Mouse (Mus musculus) limb, embryonic 13.5 days (tissue): ENCODE results near the gene Klk8. TPM values are rescaled to one million over a fixed set of nuclear protein-coding genes. Genes with fewer than 3 reads are reported as not detected.

Source experiments
- ATAC-seq: fragments of 200-750 bp; cut with Nextera tagmentation; 2 replicates; pipeline ENCODE4 v1.8.0; 2017; ENCODE audit warnings: low read depth, moderate number of reproducible peaks, moderate TSS enrichment; ENCODE audit not compliant: low FRiP score
- H3K27ac ChIP-seq: fragments of 300-500 bp; sonication (generic); 2 replicates; pipeline ENCODE4 v1.5.1; 2015; ENCODE audit warnings: inconsistent platforms, mild to moderate bottlenecking, moderate library complexity
- H3K27me3 ChIP-seq: fragments of 300-500 bp; sonication (generic); 2 replicates; pipeline ENCODE4 v1.6.1; 2015; ENCODE audit warnings: mild to moderate bottlenecking, inconsistent platforms
- H3K36me3 ChIP-seq: fragments of 300-500 bp; sonication (generic); 2 replicates; pipeline ENCODE4 v1.6.1; 2015; ENCODE audit warnings: inconsistent platforms, mild to moderate bottlenecking, moderate library complexity
- H3K4me1 ChIP-seq: fragments of 300-500 bp; sonication (generic); 2 replicates; pipeline ENCODE4 v1.6.1; 2015; ENCODE audit warnings: inconsistent platforms
- H3K4me2 ChIP-seq: fragments of 300-500 bp; sonication (generic); replicated peaks from 2 replicates; pipeline ENCODE4 v1.6.1; 2015; ENCODE audit warnings: inconsistent platforms, mild to moderate bottlenecking, moderate library complexity
- H3K4me3 ChIP-seq: fragments of 300-500 bp; sonication (generic); 2 replicates; pipeline ENCODE4 v1.5.1; 2015; ENCODE audit warnings: moderate library complexity, mild to moderate bottlenecking, inconsistent platforms
- H3K9ac ChIP-seq: fragments of 300-500 bp; sonication (generic); 2 replicates; pipeline ENCODE4 v1.6.1; 2015; ENCODE audit warnings: mild to moderate bottlenecking, inconsistent platforms
- H3K9me3 ChIP-seq: fragments of 300-500 bp; sonication (generic); 2 replicates; pipeline ENCODE4 v1.6.1; 2016; ENCODE audit warnings: inconsistent platforms
- WGBS: fragments of 180-500 bp; shearing (Covaris S2); methylation state at CpG from one replicate; pipeline ENCODE4 v1.1.7; 2015; 5-methylcytosine and 5-hydroxymethylcytosine counted together
- polyA plus RNA-seq: library from polyadenylated mRNA; unstranded; fragments of >200 nt; fragmentation: Nextera tagmentation; extraction: Ambion mirVana; gene quantifications from 2 replicates; pipeline ENCODE4 v1.2.1, GENCODE M21; 2015

The Klk8 gene
- polyA plus RNA-seq, result 16.8 and 19.0 TPM in 2 replicates

DNA sequence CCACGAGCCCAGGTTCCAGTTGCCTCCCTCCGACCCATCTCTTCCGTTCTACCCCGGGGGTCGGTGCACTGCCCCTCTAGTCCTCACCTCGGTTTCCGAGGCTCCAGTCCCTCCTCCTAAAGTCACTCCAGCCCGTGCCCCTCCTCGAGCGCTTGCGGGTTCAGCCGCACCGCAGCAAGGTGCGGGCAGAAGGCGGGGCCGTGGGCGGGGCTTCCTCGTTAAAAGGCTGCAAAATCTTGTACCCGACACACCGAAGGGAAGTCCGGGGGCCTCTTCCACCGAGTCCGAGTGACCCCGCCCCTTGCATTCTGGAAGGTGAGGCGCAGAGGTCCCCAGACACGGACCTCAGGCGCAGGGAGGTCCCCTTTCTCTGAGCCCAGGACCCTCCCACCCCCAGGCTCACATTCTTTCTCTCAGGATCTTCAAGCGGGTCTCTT lies at the start of gene Klk8:
TSS of gene Klk8 (plus strand) at position 245 of the 437 bp plus-strand sequence.
- ATAC-seq, result peak; percentile 51; the same call in 1 of the 2 replicates
- Histone ChIP-seq H3K4me2 (peak within 1 kb of the TSS; percentile 78), H3K4me1 (peaks cover 19% of the 10 kb centered on the region), H3K4me3 (peak within 1 kb of the TSS; percentile 53), H3K9me3 (no peaks in the 10 kb centered on the region), H3K27me3 (peaks cover 54% of the 10 kb centered on the region), H3K27ac (no peak within 1 kb of the TSS), H3K36me3 (no peaks in the 10 kb centered on the region), H3K9ac (peak within 1 kb of the TSS; percentile 64)
- WGBS, result under 1% methylated on average over 28 of the region's 28 CpGs

DNA sequence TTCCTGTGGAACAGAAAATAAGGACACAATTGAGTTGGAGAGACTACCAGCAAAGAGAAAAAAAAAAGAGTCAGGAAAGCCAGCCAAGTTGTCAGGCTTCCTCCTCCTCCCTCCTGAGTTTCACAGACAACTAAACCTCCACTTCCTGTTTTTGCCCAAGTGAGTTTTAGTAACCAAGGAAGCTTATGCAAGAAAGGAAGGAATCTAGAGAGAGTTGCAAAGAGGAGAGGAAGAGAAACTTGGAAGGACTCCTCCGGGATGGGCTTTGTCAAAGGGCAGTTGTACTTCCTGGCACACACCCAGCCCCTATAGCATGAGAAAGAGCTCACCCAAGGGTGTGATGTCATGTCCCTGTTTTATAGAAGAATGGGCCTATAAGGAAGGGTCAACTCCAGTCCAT lies 49.6 kb upstream of the Klk8 start:
- no peaks in the 10 kb centered on the region for H3K4me1 ChIP-seq
- no peak overlapping the region for H3K9ac ChIP-seq
- no peak overlapping the region for H3K4me3 ChIP-seq
- 75% methylated on average over 1 of the region's 1 CpGs for WGBS
- ATAC-seq, result no peak
- H3K4me2 ChIP-seq, result no peak overlapping the region
- H3K9me3 ChIP-seq, result no peaks in the 10 kb centered on the region
- H3K27ac ChIP-seq, result no peak overlapping the region
- H3K36me3 ChIP-seq, result no peaks in the 10 kb centered on the region
- no peaks in the 10 kb centered on the region for H3K27me3 ChIP-seq

DNA sequence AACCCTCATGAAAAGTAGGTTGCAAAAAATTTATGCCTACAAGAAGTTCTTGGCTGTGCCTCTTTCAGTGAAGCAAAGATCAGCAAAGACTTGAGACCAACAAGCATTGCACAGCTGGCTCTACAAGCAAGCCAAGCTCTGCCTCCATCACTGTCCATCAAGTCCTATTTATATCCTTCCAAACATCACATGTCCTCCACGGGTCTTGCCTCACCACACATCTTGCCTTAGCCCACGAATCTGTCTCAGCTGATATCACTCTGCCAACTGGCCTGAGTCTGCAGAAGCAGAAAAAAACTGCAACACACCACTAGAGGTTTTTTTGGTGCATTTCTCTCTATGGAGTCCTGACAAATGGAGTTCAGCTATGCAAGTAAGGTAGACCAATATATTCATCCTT lies 44.6 kb upstream of the Klk8 start:
- no peak overlapping the region for H3K9ac ChIP-seq
- no peaks in the 10 kb centered on the region for H3K36me3 ChIP-seq
- H3K27ac ChIP-seq, result no peak overlapping the region
- H3K27me3 ChIP-seq, result no peaks in the 10 kb centered on the region
- no peaks in the 10 kb centered on the region for H3K4me1 ChIP-seq
- ATAC-seq, result no peak
- no peaks in the 10 kb centered on the region for H3K9me3 ChIP-seq
- no peak overlapping the region for H3K4me3 ChIP-seq
- no peak overlapping the region for H3K4me2 ChIP-seq
- 70% methylated on average over 2 of the region's 2 CpGs for WGBS

DNA sequence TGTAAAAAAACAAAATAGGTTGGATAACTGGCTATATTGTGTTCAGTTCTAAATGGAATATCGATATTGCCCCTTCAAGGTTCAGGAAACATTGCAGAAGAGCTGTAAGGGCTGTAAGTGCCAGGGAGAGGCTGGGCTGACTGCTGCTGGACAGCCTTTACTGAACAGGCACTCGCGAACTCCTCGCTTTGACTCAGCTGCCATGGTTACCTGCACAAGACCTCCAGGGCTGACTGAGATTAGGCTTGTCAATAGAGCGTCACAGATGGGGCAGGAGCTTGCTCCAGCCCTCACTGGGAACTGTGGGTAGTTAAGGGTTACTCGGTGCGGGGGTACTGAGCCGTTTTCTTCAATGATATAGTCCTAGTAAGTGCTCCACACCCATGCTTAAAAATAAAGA lies 30.9 kb upstream of the Klk8 start:
- H3K9ac ChIP-seq, result no peak overlapping the region
- H3K4me2 ChIP-seq, result no peak overlapping the region
- H3K27ac ChIP-seq, result no peak overlapping the region
- H3K9me3 ChIP-seq, result no peaks in the 10 kb centered on the region
- H3K4me1 ChIP-seq, result no peaks in the 10 kb centered on the region
- H3K36me3 ChIP-seq, result no peaks in the 10 kb centered on the region
- WGBS, result 69% methylated on average over 8 of the region's 8 CpGs
- no peak overlapping the region for H3K4me3 ChIP-seq
- ATAC-seq, result no peak
- H3K27me3 ChIP-seq, result no peaks in the 10 kb centered on the region

DNA sequence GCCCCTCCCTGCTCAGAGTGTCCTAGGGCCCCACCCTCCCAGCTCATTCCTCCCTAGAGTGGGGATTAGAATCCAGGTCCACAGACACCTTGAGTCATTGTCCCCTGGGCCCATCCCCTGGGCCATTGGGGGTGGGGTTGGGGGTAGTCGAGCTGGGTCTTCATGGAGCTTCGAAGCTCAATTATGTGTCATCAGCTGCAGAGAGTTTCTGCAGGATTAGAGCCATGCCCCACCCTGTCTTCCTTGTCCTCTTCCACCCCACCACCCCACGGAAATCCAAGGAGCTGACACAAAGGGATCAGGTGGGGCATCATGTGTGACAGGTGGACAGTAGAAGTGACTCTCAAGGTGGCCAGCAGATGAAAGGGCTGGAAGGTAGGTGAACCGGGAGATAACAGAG lies 28.8 kb upstream of the Klk8 start, which contains the start of gene Klk12:
TSS of gene Klk12 (plus strand) at position 301 of the 400 bp plus-strand sequence.
- WGBS, result 78% methylated on average over 4 of the region's 4 CpGs
- H3K4me3 ChIP-seq, result no peak within 1 kb of the TSS
- no peaks in the 10 kb centered on the region for H3K4me1 ChIP-seq
- no peaks in the 10 kb centered on the region for H3K9me3 ChIP-seq
- H3K4me2 ChIP-seq, result no peak within 1 kb of the TSS
- H3K36me3 ChIP-seq, result no peaks in the 10 kb centered on the region
- H3K9ac ChIP-seq, result no peak within 1 kb of the TSS
- ATAC-seq, result no peak
- no peak within 1 kb of the TSS for H3K27ac ChIP-seq
- H3K27me3 ChIP-seq, result no peaks in the 10 kb centered on the region

DNA sequence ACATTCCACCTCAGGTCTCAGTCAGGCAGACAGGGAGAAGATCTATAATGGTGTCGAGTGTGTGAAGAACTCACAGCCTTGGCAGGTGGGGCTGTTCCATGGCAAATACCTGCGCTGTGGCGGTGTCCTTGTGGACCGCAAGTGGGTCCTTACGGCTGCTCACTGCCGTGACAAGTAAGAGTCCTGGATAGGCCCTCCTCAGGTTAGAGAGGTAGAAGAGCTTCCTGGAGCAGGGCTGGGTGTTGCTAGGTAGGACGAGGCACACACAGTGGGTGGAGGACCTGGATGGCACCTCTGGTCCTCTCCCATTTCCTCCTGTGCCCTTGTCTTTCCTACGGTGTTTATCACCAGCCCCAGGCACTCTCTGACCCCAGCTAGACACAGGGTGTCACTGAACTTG lies 27.7 kb upstream of the Klk8 start:
- H3K4me2 ChIP-seq, result no peak overlapping the region
- no peaks in the 10 kb centered on the region for H3K4me1 ChIP-seq
- H3K4me3 ChIP-seq, result no peak overlapping the region
- H3K27ac ChIP-seq, result no peak overlapping the region
- H3K27me3 ChIP-seq, result no peaks in the 10 kb centered on the region
- no peak overlapping the region for H3K9ac ChIP-seq
- 87% methylated on average over 8 of the region's 8 CpGs for WGBS
- H3K36me3 ChIP-seq, result no peaks in the 10 kb centered on the region
- no peak for ATAC-seq
- no peaks in the 10 kb centered on the region for H3K9me3 ChIP-seq

DNA sequence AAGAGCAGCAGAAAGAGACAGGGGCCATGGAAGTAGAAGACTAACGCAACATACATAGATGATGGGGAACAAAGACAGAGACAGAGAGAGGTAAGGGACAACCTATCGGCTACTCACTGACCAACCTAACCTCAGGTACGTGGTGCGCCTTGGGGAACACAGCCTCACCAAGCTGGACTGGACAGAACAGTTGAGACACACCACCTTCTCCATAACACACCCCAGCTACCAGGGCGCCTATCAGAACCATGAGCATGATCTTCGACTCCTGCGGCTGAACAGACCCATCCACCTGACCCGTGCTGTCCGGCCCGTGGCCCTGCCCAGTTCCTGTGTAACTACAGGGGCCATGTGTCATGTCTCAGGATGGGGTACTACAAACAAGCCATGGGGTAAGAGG lies 26.7 kb upstream of the Klk8 start:
- ATAC-seq, result no peak
- Histone ChIP-seq H3K27me3 (no peaks in the 10 kb centered on the region), H3K9me3 (no peaks in the 10 kb centered on the region), H3K4me2 (no peak overlapping the region), H3K4me3 (no peak overlapping the region), H3K36me3 (no peaks in the 10 kb centered on the region), H3K27ac (no peak overlapping the region), H3K4me1 (no peaks in the 10 kb centered on the region), H3K9ac (no peak overlapping the region)
- WGBS, result 92% methylated on average over 10 of the region's 10 CpGs

DNA sequence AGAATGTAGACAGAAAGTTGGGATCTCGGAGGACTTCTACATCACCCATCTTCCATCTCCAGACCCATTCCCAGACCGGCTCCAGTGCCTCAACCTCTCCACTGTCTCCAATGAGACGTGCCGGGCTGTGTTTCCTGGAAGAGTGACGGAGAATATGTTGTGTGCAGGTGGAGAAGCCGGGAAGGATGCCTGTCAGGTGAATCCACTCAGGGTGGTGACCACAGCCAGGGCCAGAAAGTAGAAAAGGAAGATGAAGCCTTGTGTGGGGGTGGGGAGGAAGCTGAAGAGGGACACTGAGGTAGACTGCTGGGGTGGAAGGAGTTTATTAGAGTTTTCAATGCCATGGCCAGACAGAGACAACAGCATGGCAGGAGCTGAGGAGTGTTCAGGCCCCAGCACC lies 25.5 kb upstream of the Klk8 start:
- Histone ChIP-seq H3K4me2 (no peak overlapping the region), H3K9ac (no peak overlapping the region), H3K27ac (no peak overlapping the region), H3K36me3 (no peaks in the 10 kb centered on the region), H3K4me3 (no peak overlapping the region), H3K27me3 (no peaks in the 10 kb centered on the region), H3K9me3 (no peaks in the 10 kb centered on the region), H3K4me1 (no peaks in the 10 kb centered on the region)
- ATAC-seq, result no peak
- WGBS, result 92% methylated on average over 6 of the region's 6 CpGs

DNA sequence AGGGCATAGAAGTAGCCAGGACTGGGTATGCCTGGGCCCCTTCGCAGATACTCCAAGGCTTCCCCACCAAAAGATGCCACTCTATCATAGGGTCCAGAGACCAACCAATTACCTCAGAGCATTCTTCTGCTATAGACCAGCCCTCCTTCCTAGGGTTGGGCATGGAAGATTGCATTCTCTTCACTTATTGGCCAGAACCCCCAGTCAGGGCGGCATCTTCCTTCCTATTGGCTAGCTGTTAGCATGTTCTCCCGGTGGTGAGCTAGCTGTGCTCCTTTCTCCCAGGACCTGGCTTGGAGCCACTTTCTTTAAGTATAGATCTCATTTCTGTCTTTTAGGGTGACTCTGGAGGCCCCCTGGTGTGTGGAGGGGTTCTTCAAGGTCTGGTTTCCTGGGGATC lies 24.5 kb upstream of the Klk8 start:
- no peaks in the 10 kb centered on the region for H3K36me3 ChIP-seq
- H3K9ac ChIP-seq, result no peak overlapping the region
- H3K4me1 ChIP-seq, result no peaks in the 10 kb centered on the region
- H3K4me3 ChIP-seq, result no peak overlapping the region
- no peak for ATAC-seq
- WGBS, result 78% methylated on average over 3 of the region's 3 CpGs
- H3K4me2 ChIP-seq, result no peak overlapping the region
- H3K9me3 ChIP-seq, result no peaks in the 10 kb centered on the region
- no peak overlapping the region for H3K27ac ChIP-seq
- H3K27me3 ChIP-seq, result no peaks in the 10 kb centered on the region

DNA sequence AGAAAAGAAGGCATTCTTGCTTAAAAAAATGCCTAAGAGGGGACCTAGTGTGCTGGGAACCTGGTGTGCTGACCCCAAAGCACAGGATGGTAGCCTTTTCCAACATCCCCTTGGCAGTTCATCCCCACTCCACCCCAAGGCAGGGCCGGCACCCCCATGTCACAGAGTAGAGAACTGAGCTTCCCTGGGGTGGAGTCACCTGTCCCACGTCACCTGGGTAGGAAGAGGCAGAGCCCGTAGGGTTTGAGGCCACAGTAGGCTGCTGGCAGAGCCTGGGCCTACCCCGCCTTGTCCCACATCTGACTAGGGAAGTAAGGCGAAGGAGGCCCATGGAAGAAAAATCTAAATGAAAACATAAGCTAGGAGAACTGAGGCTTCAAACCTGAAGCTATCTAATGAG lies 23.0 kb upstream of the Klk8 start, which contains the start of gene Klk11:
TSS of gene Klk11 (plus strand) at position 241 of the 400 bp plus-strand sequence.
- 86% methylated on average over 5 of the region's 5 CpGs for WGBS

DNA sequence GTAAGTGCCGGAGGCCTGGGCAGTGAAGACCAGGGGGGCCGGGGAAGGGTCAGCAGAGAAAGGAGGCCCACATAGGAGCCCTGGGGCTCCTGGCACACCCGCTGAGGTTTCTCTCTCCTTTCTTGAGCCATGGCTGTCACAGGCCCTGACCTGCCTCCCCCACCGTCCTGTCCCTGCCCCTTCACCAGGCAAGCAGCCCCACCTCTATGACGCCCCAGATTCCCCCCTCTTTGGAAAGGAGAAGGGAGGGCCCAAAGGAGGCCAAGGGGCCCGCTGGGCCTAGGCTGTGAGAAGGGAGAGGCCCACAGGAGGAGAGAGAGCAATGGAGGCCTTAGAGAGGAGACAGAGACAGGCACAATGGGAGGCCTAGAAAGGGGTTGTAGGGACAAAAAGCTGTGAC lies 22.6 kb upstream of the Klk8 start:
- Histone ChIP-seq H3K9me3 (no peaks in the 10 kb centered on the region), H3K4me2 (no peak overlapping the region), H3K4me1 (no peaks in the 10 kb centered on the region), H3K9ac (no peak overlapping the region), H3K4me3 (no peak overlapping the region), H3K36me3 (no peaks in the 10 kb centered on the region), H3K27ac (no peak overlapping the region), H3K27me3 (no peaks in the 10 kb centered on the region)
- 60% methylated on average over 6 of the region's 6 CpGs for WGBS
- no peak for ATAC-seq

More for the DNA sequence above, 23.0 kb upstream of the Klk8 start, which contains the start of gene Klk11:
- Histone ChIP-seq H3K27ac (no peak within 1 kb of the TSS), H3K4me3 (no peak within 1 kb of the TSS), H3K36me3 (no peaks in the 10 kb centered on the region), H3K27me3 (no peaks in the 10 kb centered on the region), H3K4me1 (no peaks in the 10 kb centered on the region), H3K9me3 (no peaks in the 10 kb centered on the region), H3K9ac (no peak within 1 kb of the TSS), H3K4me2 (no peak within 1 kb of the TSS)
- ATAC-seq, result no peak

DNA sequence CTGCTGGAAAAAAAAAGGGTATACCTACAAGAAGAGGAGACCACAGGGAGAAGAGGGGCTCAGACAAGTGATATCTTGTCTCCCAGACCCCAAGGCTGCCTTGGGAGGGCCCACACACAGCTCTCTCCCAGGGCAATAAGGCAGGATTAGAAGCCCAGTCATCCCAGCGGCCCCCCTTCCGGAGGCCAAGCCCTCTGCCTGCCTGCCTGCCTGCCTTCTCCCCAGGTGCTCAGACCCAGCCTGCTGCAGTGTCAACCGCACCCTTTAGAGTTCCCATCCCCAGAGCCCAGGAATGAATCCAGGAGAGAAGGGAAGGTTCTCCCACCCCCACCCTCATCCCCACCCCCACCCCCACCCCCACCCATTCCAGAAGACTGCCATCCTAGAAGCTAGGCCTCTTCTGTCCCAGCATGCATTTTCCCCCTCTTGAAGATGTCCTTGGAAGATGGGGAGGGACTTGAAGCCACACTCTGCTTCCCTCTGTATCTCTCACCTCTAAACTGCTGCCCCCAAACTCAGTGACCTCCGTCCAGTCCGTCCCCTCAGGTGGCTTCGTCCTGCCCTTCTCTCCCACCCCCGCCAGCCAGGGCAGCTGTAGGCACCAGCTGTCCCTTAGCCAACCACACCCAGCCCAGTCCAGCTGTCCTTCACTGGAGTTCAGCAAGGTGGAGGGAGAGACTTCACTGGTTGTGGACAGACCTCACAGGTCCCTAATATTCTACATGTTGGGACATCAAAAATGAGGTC lies 21.9 kb upstream of the Klk8 start:
- ATAC-seq, result no peak
- H3K9ac ChIP-seq, result no peak overlapping the region
- no peak overlapping the region for H3K4me3 ChIP-seq
- H3K9me3 ChIP-seq, result no peaks in the 10 kb centered on the region
- no peak overlapping the region for H3K4me2 ChIP-seq
- no peaks in the 10 kb centered on the region for H3K36me3 ChIP-seq
- no peaks in the 10 kb centered on the region for H3K27me3 ChIP-seq
- H3K27ac ChIP-seq, result no peak overlapping the region
- H3K4me1 ChIP-seq, result no peaks in the 10 kb centered on the region
- 40% methylated on average over 7 of the region's 7 CpGs for WGBS

DNA sequence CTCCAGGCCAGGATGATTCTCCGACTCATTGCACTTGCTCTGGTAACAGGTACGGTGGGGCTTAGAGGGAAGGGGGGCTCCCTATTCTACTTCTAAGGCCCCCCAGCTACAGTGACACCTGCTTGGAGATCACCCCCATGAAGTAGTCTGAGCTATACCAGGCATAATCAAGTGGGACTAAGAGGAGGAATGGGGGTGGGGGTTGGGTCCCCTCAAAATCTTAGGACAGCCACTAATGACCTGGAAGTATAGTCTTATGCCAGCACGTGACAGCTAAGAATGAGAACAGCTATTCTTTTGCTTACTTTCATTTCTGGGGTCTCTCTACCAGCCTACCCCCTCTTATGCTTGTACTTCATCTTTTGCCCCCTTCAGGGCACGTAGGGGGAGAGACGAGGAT lies 20.9 kb upstream of the Klk8 start:
- no peaks in the 10 kb centered on the region for H3K36me3 ChIP-seq
- no peak for ATAC-seq
- H3K9me3 ChIP-seq, result no peaks in the 10 kb centered on the region
- H3K4me3 ChIP-seq, result no peak overlapping the region
- no peak overlapping the region for H3K9ac ChIP-seq
- no peak overlapping the region for H3K4me2 ChIP-seq
- no peak overlapping the region for H3K27ac ChIP-seq
- WGBS, result 80% methylated on average over 5 of the region's 5 CpGs
- H3K27me3 ChIP-seq, result no peaks in the 10 kb centered on the region
- H3K4me1 ChIP-seq, result no peaks in the 10 kb centered on the region
